Mouse (Mus musculus) forebrain, embryonic 12.5 days (tissue): ENCODE results near the gene Wasl. TPM values are rescaled to one million over a fixed set of nuclear protein-coding genes. Genes with fewer than 3 reads are reported as not detected.

ENCODE experiments used
- ATAC-seq: fragments of 200-750 bp; cut with Nextera tagmentation; 2 replicates; pipeline ENCODE4 v1.8.0; 2017; ENCODE audit warnings: moderate TSS enrichment; ENCODE audit not compliant: low FRiP score
- H3K27ac ChIP-seq: fragments of 300-500 bp; sonication (generic); 2 replicates; pipeline ENCODE4 v1.5.1; 2016; ENCODE audit warnings: mild to moderate bottlenecking
- H3K27me3 ChIP-seq: fragments of 300-500 bp; sonication (generic); 2 replicates; pipeline ENCODE4 v1.6.1; 2016; ENCODE audit warnings: mild to moderate bottlenecking
- H3K36me3 ChIP-seq: fragments of 300-500 bp; sonication (generic); replicated peaks from 2 replicates; pipeline ENCODE4 v1.6.1; 2016; ENCODE audit warnings: mild to moderate bottlenecking
- H3K4me1 ChIP-seq: fragments of 300-500 bp; sonication (generic); 2 replicates; pipeline ENCODE4 v1.6.1; 2016
- H3K4me2 ChIP-seq: fragments of 300-500 bp; sonication (generic); 2 replicates; pipeline ENCODE4 v1.6.1; 2016; ENCODE audit warnings: mild to moderate bottlenecking, moderate library complexity
- H3K4me3 ChIP-seq: fragments of 300-500 bp; sonication (generic); replicated peaks from 2 replicates; pipeline ENCODE4 v1.5.1; 2016; ENCODE audit warnings: mild to moderate bottlenecking
- H3K9ac ChIP-seq: fragments of 300-500 bp; sonication (generic); 2 replicates; pipeline ENCODE4 v1.6.1; 2016; ENCODE audit warnings: mild to moderate bottlenecking
- H3K9me3 ChIP-seq: fragments of 300-500 bp; sonication (generic); 2 replicates; pipeline ENCODE4 v1.6.1; 2016
- WGBS: fragments of 180-500 bp; shearing (Covaris S2); methylation state at CpG from one replicate; pipeline ENCODE4 v1.1.7; 2016; 5-methylcytosine and 5-hydroxymethylcytosine counted together
- polyA plus RNA-seq: library from polyadenylated mRNA; unstranded; fragments of >200 nt; fragmentation: Nextera tagmentation; extraction: Ambion mirVana; gene quantifications from 2 replicates; pipeline ENCODE4 v1.2.1, GENCODE M21; 2016

Gene Wasl
- polyA plus RNA-seq, 1 experiment from 2014 or later = 81.9 TPM

- H3K27me3 ChIP-seq = no peaks in the 10 kb centered on the region
- H3K4me3 ChIP-seq = no peak overlapping the region
- ATAC-seq = no peak
- 90% methylated on average over 6 of the region's 6 CpGs for WGBS
- H3K4me1 ChIP-seq = no peaks in the 10 kb centered on the region
- H3K27ac ChIP-seq = no peak overlapping the region
- no peak overlapping the region for H3K9ac ChIP-seq
- H3K9me3 ChIP-seq = no peaks in the 10 kb centered on the region
- H3K36me3 ChIP-seq = no peaks in the 10 kb centered on the region
- H3K4me2 ChIP-seq = no peak overlapping the region
These were observed 64.7 kb downstream of the Wasl start for GRCm38 (mm10) chr6:24600134-24600533.

DNA sequence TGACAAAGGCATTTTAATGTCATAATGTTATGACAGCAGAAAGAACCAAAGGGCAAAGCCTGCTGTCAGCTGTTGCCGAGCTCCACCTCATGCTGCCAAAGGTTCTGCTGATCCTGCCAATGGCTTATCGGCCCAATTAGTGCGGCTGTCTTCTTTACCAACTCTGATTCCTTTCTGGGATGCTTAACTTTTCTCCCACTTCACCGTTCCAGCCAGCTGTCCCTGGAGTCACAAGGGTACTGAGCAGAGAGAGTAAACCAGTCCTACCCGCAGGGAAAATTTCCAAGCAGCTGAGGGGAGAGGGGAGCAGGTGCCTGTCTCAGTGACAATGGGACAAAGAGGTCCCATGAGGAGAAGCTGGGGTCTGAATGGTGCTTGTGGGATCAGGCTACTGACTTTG lies 65.2 kb downstream of the Wasl start:
- Histone ChIP-seq H3K4me1 (no peaks in the 10 kb centered on the region), H3K27ac (no peak overlapping the region), H3K4me2 (no peak overlapping the region), H3K9me3 (no peaks in the 10 kb centered on the region), H3K4me3 (no peak overlapping the region), H3K36me3 (no peaks in the 10 kb centered on the region), H3K27me3 (no peaks in the 10 kb centered on the region), H3K9ac (no peak overlapping the region)
- 80% methylated on average over 5 of the region's 5 CpGs for WGBS
- no peak for ATAC-seq

DNA sequence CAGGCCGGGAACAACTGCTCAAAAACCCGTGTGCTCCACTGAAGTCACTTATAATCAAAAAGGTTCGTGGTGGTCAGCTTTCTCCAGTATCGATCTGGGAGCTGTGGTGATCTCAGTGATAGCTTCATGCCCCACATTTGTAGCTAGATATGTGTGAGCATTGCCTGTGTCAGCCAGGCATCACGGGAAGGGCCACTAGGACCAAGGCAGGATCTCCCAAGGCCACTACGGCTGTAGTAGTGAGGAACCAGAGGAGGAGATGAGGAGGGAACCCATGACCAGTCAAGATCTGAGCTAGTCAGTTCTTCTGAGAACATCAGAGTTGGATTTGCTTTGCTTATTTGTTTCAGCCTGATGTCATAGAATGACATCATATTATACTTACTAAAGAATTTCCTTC lies 65.6 kb downstream of the Wasl start:
- H3K4me2 ChIP-seq = no peak overlapping the region
- H3K4me1 ChIP-seq = no peaks in the 10 kb centered on the region
- H3K4me3 ChIP-seq = no peak overlapping the region
- H3K9me3 ChIP-seq = no peaks in the 10 kb centered on the region
- no peak overlapping the region for H3K9ac ChIP-seq
- 92% methylated on average over 6 of the region's 6 CpGs for WGBS
- no peak overlapping the region for H3K27ac ChIP-seq
- no peaks in the 10 kb centered on the region for H3K36me3 ChIP-seq
- no peaks in the 10 kb centered on the region for H3K27me3 ChIP-seq
- no peak for ATAC-seq

DNA sequence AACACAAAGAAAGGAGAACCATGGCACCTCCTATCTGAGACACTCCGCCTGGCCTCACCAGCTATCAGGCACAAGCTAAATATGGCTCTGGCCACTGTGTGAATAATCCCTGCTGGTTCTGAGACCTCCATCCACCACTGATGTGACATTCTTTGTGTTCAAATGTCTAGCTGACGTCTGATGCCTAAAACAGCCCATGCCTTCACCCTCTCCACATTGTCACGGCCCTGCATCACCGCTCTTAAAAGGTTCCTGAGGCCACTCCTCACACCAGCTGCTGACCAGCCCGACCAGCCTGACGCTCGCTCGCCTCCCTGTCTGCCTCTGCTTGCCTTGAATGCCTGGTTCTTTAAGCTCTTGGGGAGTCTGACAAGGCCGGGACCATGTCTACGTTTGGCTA lies 67.3 kb downstream of the Wasl start, which contains the start of gene Lmod2:
TSS of gene Lmod2 (plus strand) at position 263 of the 400 bp plus-strand sequence.
- no peak within 1 kb of the TSS for H3K4me3 ChIP-seq
- no peak for ATAC-seq
- H3K27ac ChIP-seq = no peak within 1 kb of the TSS
- WGBS = 60% methylated on average over 10 of the region's 10 CpGs
- no peak within 1 kb of the TSS for H3K9ac ChIP-seq
- no peaks in the 10 kb centered on the region for H3K9me3 ChIP-seq
- H3K4me2 ChIP-seq = no peak within 1 kb of the TSS
- H3K27me3 ChIP-seq = no peaks in the 10 kb centered on the region
- H3K36me3 ChIP-seq = no peaks in the 10 kb centered on the region
- no peaks in the 10 kb centered on the region for H3K4me1 ChIP-seq

DNA sequence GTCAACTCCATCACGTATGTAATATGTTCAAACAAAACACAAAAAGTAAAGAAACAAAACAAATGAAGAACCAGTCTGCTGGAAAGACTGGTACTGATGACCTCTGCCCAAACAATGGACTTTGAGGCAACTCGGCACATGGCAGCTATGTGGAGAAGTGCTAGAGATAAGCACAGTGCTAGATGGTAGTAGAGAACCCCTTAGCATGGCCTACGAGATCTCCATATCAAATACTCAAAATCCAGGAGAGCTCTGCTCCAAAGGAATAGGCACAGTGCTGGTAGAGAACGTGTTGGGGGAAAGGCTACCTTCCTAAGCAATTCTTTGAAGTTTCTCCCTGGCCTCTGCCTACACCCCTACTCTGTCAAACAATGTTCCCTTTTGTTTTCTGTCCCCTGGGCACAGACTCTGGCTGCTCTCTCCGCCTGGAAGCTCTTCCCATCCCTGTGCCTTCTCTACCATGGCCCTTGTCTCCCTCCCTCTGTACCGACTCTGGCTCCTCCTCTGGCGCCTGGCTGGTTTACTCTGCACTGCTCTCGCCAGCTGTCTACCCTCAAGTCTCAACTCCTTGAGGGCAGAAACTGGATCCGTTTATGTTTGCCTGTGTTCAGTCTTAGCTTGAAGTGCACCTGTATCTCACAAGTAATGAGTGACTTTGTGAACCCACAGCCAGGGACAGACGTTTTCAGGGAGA lies 73.1 kb downstream of the Wasl start:
- 45% methylated on average over 10 of the region's 10 CpGs for WGBS
- no peaks in the 10 kb centered on the region for H3K9me3 ChIP-seq

DNA sequence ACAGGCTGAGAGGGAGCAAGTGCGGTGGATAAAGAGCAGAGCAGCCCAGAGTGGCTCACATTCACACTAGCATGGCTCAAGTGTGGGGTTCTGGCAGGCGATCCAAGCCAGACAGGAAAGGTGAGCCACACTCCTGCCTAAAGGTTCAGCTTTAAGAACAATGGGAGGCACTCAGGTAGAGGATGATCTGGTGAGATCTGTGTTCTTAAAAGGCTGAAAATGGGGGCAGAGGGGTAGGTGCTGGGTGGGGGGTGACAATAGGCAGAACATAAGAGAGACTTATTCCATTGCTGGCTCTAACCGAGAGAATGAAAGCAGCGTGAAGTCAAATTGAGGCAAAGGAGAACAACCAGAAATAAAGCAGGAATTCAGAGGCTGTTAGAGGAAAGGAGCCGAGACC lies 74.5 kb downstream of the Wasl start:
- Histone ChIP-seq H3K4me2 (no peak overlapping the region), H3K9ac (no peak overlapping the region), H3K27me3 (no peaks in the 10 kb centered on the region), H3K36me3 (no peaks in the 10 kb centered on the region), H3K9me3 (no peaks in the 10 kb centered on the region), H3K27ac (no peak overlapping the region), H3K4me3 (no peak overlapping the region), H3K4me1 (no peaks in the 10 kb centered on the region)
- ATAC-seq = no peak
- 85% methylated on average over 5 of the region's 5 CpGs for whole genome bisulfite sequencing

More for the DNA sequence above, 73.1 kb downstream of the Wasl start:
- no peak overlapping the region for H3K9ac ChIP-seq
- H3K36me3 ChIP-seq = no peaks in the 10 kb centered on the region
- no peak for ATAC-seq
- no peak overlapping the region for H3K4me3 ChIP-seq
- H3K4me2 ChIP-seq = no peak overlapping the region
- no peaks in the 10 kb centered on the region for H3K27me3 ChIP-seq
- no peak overlapping the region for H3K27ac ChIP-seq
- no peaks in the 10 kb centered on the region for H3K4me1 ChIP-seq

DNA sequence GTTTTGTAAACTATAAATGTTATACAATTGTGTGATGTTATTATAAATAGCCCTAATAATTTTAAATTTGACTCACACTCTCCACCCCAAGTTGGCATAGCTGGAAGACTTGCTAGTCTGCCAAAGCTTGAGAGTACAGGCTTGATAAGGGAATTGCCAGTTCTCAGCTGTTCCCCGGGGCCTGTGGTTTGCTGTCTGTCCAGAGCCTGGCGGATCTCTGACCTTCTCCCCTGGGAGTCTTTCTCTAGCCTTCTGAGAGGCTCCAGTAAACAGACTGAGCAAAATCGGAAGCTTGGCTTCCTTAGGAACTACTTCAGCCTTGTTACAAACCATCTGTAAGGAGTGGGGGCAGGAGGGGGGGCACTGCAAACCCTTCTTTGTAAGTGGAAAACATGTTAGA lies 77.9 kb downstream of the Wasl start:
- Histone ChIP-seq H3K36me3 (no peaks in the 10 kb centered on the region), H3K4me3 (no peak overlapping the region), H3K4me2 (no peak overlapping the region), H3K9ac (no peak overlapping the region), H3K27me3 (no peaks in the 10 kb centered on the region), H3K4me1 (no peaks in the 10 kb centered on the region), H3K27ac (no peak overlapping the region), H3K9me3 (no peaks in the 10 kb centered on the region)
- 57% methylated on average over 3 of the region's 3 CpGs for WGBS
- ATAC-seq = no peak

DNA sequence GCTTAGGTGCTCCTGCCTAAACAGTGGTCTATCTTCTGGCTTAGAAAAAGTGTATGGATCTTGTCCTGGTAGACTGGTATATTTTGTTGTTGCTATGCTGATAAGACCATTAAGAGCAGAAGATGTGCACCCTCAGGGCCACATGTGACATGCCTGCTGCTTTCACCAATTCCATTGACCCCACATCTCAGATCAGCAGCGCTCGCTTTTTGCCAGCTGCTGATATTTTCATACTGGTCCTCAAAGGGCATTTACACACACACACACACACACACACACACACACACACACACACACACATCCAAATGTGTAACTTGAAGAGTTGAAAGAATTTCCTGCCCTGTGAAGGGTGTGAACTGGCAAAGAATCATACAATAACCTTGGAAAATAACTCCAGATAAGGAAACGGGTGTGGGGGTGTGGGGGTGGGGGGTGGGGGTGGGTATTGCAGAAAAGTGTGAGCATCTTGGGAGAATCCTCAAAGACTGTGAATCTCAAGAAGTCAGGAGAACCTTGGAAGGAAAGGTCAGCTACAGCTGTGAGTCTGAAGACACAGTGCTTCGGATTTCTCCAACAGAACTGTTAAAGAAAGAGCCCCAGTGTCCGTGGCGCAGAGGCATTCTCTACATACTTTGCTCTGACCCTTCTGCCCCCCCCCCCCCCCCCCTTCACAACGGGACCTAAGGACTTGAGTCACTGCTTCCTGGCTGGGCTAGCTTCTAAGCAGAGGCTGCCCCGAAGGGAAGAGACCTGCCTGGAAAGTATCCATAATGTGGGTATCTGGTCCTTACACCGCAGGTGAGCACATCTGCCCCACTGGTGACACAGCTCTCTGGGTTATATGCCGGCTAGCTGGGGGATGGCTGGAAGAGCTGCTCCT lies 79.1 kb downstream of the Wasl start:
- 63% methylated on average over 10 of the region's 10 CpGs for WGBS
- H3K4me3 ChIP-seq = no peak overlapping the region
- ATAC-seq = no peak
- no peak overlapping the region for H3K27ac ChIP-seq
- no peaks in the 10 kb centered on the region for H3K4me1 ChIP-seq
- no peaks in the 10 kb centered on the region for H3K9me3 ChIP-seq
- no peaks in the 10 kb centered on the region for H3K27me3 ChIP-seq
- no peak overlapping the region for H3K4me2 ChIP-seq
- no peak overlapping the region for H3K9ac ChIP-seq
- H3K36me3 ChIP-seq = no peaks in the 10 kb centered on the region

DNA sequence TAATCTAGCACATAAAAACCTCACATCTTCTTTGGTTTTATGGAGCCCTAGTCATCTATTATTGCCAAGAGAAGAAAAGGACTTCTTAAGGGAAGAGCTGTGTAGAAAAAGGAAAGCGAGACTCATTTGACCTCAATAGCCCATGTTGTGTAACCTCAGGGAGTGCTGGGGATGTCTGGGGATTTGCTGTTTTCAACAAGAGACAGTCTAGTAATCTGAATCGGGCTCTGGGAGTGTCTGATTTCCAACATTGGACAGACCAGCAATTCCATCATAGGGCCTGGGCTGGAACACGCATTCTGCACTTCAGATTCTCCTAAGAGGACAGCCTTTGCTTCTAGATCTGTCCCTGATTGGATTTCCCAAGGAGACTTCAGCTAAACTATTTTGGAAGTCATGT lies 81.4 kb downstream of the Wasl start:
- H3K4me1 ChIP-seq = no peaks in the 10 kb centered on the region
- ATAC-seq = no peak
- no peaks in the 10 kb centered on the region for H3K36me3 ChIP-seq
- no peak overlapping the region for H3K9ac ChIP-seq
- no peaks in the 10 kb centered on the region for H3K27me3 ChIP-seq
- no peak overlapping the region for H3K4me2 ChIP-seq
- 76% methylated on average over 3 of the region's 3 CpGs for WGBS
- no peak overlapping the region for H3K27ac ChIP-seq
- H3K4me3 ChIP-seq = no peak overlapping the region
- H3K9me3 ChIP-seq = no peaks in the 10 kb centered on the region

- H3K27ac ChIP-seq = no peak overlapping the region
- no peak overlapping the region for H3K4me2 ChIP-seq
- H3K36me3 ChIP-seq = no peaks in the 10 kb centered on the region
- H3K27me3 ChIP-seq = no peaks in the 10 kb centered on the region
- ATAC-seq = no peak
- no peaks in the 10 kb centered on the region for H3K4me1 ChIP-seq
- no peak overlapping the region for H3K4me3 ChIP-seq
- no peak overlapping the region for H3K9ac ChIP-seq
- no peaks in the 10 kb centered on the region for H3K9me3 ChIP-seq
These were observed 91.5 kb downstream of the Wasl start for GRCm38 (mm10) chr6:24573319-24573718.

GRCm38 (mm10) chr6:24572431-24572830 lies 92.4 kb downstream of the Wasl start:
- Histone ChIP-seq H3K9me3 (no peaks in the 10 kb centered on the region), H3K4me2 (no peak overlapping the region), H3K27ac (no peak overlapping the region), H3K27me3 (no peaks in the 10 kb centered on the region), H3K36me3 (no peaks in the 10 kb centered on the region), H3K4me3 (no peak overlapping the region), H3K4me1 (no peaks in the 10 kb centered on the region), H3K9ac (no peak overlapping the region)
- no peak for ATAC-seq
- WGBS = 92% methylated on average over 14 of the region's 14 CpGs

GRCm38 (mm10) chr6:24571126-24571525 lies 93.7 kb downstream of the Wasl start:
- Histone ChIP-seq H3K36me3 (no peaks in the 10 kb centered on the region), H3K4me2 (no peak overlapping the region), H3K9me3 (no peaks in the 10 kb centered on the region), H3K4me1 (0 out of 2 replicates have a peak, but pooled peaks cover under 1% of the 10 kb centered on the region), H3K9ac (no peak overlapping the region), H3K4me3 (no peak overlapping the region), H3K27me3 (no peaks in the 10 kb centered on the region), H3K27ac (no peak overlapping the region)
- ATAC-seq = no peak
- WGBS = 82% methylated on average over 6 of the region's 6 CpGs

DNA sequence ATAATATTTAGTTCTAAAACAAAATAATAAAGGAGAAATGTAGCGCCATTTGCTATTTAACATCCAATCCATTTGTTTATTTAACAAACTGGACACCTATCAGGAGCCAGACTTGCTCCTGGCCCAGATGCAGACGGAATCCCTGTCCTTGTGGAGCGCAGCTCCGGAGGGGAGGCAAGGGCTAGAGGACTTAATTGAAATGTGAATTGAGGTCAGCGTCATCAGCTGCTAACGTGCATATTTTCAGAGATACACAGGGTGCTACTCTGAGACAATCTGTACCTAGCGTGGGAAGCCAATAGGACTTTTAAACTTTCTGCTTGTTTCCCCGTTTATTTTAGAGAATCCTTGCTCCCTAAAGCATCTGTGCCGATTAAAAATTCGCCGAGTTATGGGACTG lies 94.5 kb downstream of the Wasl start:
- Histone ChIP-seq H3K4me2 (no peak overlapping the region), H3K27me3 (no peaks in the 10 kb centered on the region), H3K27ac (no peak overlapping the region), H3K9me3 (no peaks in the 10 kb centered on the region), H3K4me1 (0 out of 2 replicates have a peak, but pooled peaks cover 2% of the 10 kb centered on the region), H3K36me3 (no peaks in the 10 kb centered on the region), H3K9ac (no peak overlapping the region), H3K4me3 (no peak overlapping the region)
- WGBS = 78% methylated on average over 11 of the region's 11 CpGs
- ATAC-seq = no peak
